Mouse (Mus musculus): ENCODE results near the gene Pars2.
A peak's percentile ranks its signal among the peaks of the same experiment; 100 is the strongest.

Pars2 gene

GRCm38 (mm10) chr4:106643483-106644217 is 7.2 kb upstream of the Pars2 start:
- DNase-seq: no peak

GRCm38 (mm10) chr4:106644218-106644610 is 6.7 kb upstream of the Pars2 start:
- DNase-seq: no peak

GRCm38 (mm10) chr4:106645797-106646196 is 5.1 kb upstream of the Pars2 start:
- no peak for DNase-seq

GRCm38 (mm10) chr4:106647137-106647536 is 3.7 kb upstream of the Pars2 start:
- no peak for DNase-seq

- no peak for DNase-seq
These were observed 1.7 kb downstream of the Pars2 start for GRCm38 (mm10) chr4:106652546-106652945.

GRCm38 (mm10) chr4:106653051-106653450 is 2.2 kb downstream of the Pars2 start:
- DNase-seq: no peak

- DNase-seq: no peak
These were observed 4.8 kb downstream of the Pars2 start for GRCm38 (mm10) chr4:106655681-106656080.

GRCm38 (mm10) chr4:106663956-106664470 is 13.1 kb downstream of the Pars2 start:
- DNase-seq: no peak

GRCm38 (mm10) chr4:106664697-106665096 is 13.8 kb downstream of the Pars2 start:
- no peak for DNase-seq

- DNase-seq: no peak
These were observed 14.4 kb downstream of the Pars2 start for GRCm38 (mm10) chr4:106665269-106665668.

- no peak for DNase-seq
These were observed 14.8 kb downstream of the Pars2 start for GRCm38 (mm10) chr4:106665673-106666072.

GRCm38 (mm10) chr4:106666546-106666945 is 15.7 kb downstream of the Pars2 start:
- DNase-seq: no peak

GRCm38 (mm10) chr4:106676749-106677148 is 25.9 kb downstream of the Pars2 start:
- DNase-seq: no peak

GRCm38 (mm10) chr4:106678442-106679118 is 27.7 kb downstream of the Pars2 start, which contains the start of gene Ttc4:
TSS of gene Ttc4 (minus strand) at chr4:106678944.
- peak; percentile 91 for DNase-seq

- no peak for DNase-seq
These were observed 28.3 kb downstream of the Pars2 start for GRCm38 (mm10) chr4:106679152-106679551.

GRCm38 (mm10) chr4:106680955-106681354 is 30.1 kb downstream of the Pars2 start:
- DNase-seq: no peak

- DNase-seq: no peak
These were observed 37.9 kb downstream of the Pars2 start for GRCm38 (mm10) chr4:106688636-106689296.

- DNase-seq: no peak
These were observed 43.1 kb downstream of the Pars2 start for GRCm38 (mm10) chr4:106693841-106694430.

GRCm38 (mm10) chr4:106699989-106700388 is 49.1 kb downstream of the Pars2 start:
- DNase-seq: peak; percentile 42

- no peak for DNase-seq
These were observed 49.9 kb downstream of the Pars2 start for GRCm38 (mm10) chr4:106700798-106701197.

GRCm38 (mm10) chr4:106703956-106704355 is 53.1 kb downstream of the Pars2 start:
- DNase-seq: no peak

- peak; percentile 59 for DNase-seq
These were observed 53.5 kb downstream of the Pars2 start for GRCm38 (mm10) chr4:106704416-106704815.

Data from right cerebral cortex, postnatal 14 days (tissue).